Mouse (Mus musculus) hindbrain, embryonic 16.5 days (tissue): ENCODE results near the gene Aqp7. TPM values are rescaled to one million over a fixed set of nuclear protein-coding genes. Genes with fewer than 3 reads are reported as not detected.

Experiments used
- ATAC-seq: fragments of 200-750 bp; cut with Nextera tagmentation; 2 replicates; pipeline ENCODE4 v1.8.0; 2017; ENCODE audit warnings: moderate TSS enrichment, moderate library complexity
- H3K27ac ChIP-seq: fragments of 300-500 bp; sonication (generic); 2 replicates; pipeline ENCODE4 v1.5.1; 2014; ENCODE audit warnings: low read depth, mild to moderate bottlenecking, control low read depth, low read length, moderate library complexity
- H3K27me3 ChIP-seq: fragments of 300-500 bp; sonication (generic); replicated peaks from 2 replicates; pipeline ENCODE4 v1.6.1; 2014; ENCODE audit warnings: low read length; ENCODE audit not compliant: control insufficient read depth, insufficient read depth
- H3K36me3 ChIP-seq: fragments of 300-500 bp; sonication (generic); 2 replicates; pipeline ENCODE4 v1.6.1; 2014; ENCODE audit warnings: mild to moderate bottlenecking, low read length, moderate library complexity, mixed read lengths; ENCODE audit not compliant: control insufficient read depth, insufficient read depth
- H3K4me1 ChIP-seq: fragments of 300-500 bp; sonication (generic); 2 replicates; pipeline ENCODE4 v1.6.1; 2014; ENCODE audit warnings: low read depth, low read length; ENCODE audit not compliant: control insufficient read depth, insufficient read depth
- H3K4me2 ChIP-seq: fragments of 300-500 bp; sonication (generic); 2 replicates; pipeline ENCODE4 v1.6.1; 2014; ENCODE audit warnings: mild to moderate bottlenecking, low read length, control low read depth, moderate library complexity
- H3K4me3 ChIP-seq: fragments of 300-500 bp; sonication (generic); 2 replicates; pipeline ENCODE4 v1.5.1; 2014; ENCODE audit warnings: mild to moderate bottlenecking, low read length, control low read depth, moderate library complexity
- H3K9ac ChIP-seq: fragments of 300-500 bp; sonication (generic); 2 replicates; pipeline ENCODE4 v1.6.1; 2014; ENCODE audit warnings: low read depth, mild to moderate bottlenecking, control low read depth, low read length, moderate library complexity
- H3K9me3 ChIP-seq: fragments of 300-500 bp; sonication (generic); 2 replicates; pipeline ENCODE4 v1.6.1; 2014; ENCODE audit warnings: mild to moderate bottlenecking, low read length, moderate library complexity; ENCODE audit not compliant: control insufficient read depth
- WGBS: fragments of 180-500 bp; shearing (Covaris S2); extraction: QIAGEN DNeasy Blood & Tissue Kit; methylation state at CpG from one replicate; pipeline ENCODE4 v1.1.7; 2014; 5-methylcytosine and 5-hydroxymethylcytosine counted together
- polyA plus RNA-seq: library from polyadenylated mRNA; unstranded; fragments of >200 nt; fragmentation: Nextera tagmentation; extraction: Ambion mirVana; gene quantifications from 2 replicates; pipeline ENCODE4 v1.2.1, GENCODE M21; 2015

Aqp7 gene
- polyA plus RNA-seq, 1 experiment from 2014 or later = not detected

DNA sequence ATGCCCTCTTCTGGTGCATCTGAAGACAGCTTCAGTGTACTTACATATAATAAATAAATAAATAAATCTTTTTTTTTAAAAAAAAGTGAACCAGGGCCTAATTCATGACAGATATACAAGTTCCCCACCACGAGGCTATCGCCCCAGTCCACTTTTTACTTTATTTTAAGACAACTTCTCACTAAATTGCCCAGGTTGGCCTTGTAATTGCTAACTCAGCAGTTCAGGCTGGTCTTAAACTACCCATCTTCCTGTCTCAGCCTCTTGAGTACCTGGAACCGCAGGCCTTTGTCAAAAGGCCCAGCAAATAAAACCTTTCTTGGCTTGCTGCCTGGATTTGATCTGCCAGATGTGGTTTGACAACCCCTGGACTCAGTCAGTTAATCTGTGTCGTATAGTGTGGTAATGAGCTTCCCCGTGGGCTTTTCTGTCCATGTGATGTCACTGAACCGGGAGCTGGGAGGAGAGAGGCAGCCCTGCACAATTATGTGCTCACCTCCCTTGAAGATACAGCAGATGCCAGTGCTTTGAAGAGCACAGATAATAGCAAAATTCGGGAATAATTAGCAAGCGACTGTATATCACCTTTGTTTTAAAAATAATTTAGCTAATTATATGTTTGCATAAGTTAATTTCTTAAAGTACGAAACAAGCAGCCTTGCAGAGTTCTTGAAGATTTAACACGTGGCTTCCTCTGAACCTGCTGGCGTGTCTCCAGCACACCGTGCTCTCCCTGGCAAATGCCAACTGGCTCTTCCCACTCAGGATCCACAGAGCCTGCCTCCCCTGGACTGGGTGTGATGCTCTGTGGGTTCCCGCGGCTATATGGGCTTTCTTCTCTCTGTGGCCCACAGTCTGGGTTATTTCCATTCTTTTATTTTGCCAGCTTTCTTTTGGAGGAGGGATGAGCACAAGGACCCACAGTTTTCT lies 23.8 kb upstream of the Aqp7 start:
- Histone ChIP-seq H3K27ac (no peak overlapping the region), H3K9ac (no peak overlapping the region), H3K36me3 (no peaks in the 10 kb centered on the region), H3K4me1 (no peaks in the 10 kb centered on the region), H3K4me2 (no peak overlapping the region), H3K4me3 (no peak overlapping the region), H3K27me3 (no peaks in the 10 kb centered on the region), H3K9me3 (no peaks in the 10 kb centered on the region)
- 70% methylated on average over 14 of the region's 14 CpGs for WGBS
- no peak for ATAC-seq

DNA sequence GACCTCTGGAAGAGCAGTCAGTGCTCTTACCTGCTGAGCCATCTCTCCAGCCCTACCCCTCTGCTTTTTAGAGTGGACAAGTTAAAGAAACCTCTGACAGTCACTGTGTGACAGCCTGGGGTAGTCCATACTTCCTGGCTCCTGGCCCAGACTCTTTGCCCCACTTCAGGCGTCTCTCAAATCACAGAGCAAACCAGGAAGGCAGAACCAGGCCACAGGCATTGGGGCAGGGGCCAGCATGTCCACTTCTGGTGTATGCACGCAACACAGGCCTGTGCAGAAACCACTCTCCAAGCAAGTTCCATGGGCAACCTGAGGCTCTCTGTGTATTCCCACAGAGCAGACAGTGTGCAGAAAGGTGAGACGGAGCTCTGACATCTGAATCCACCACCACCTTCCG lies 17.3 kb upstream of the Aqp7 start:
- 87% methylated on average over 4 of the region's 4 CpGs for WGBS
- H3K9ac ChIP-seq = no peak overlapping the region
- no peak overlapping the region for H3K4me2 ChIP-seq
- H3K4me1 ChIP-seq = no peaks in the 10 kb centered on the region
- H3K36me3 ChIP-seq = no peaks in the 10 kb centered on the region
- H3K27me3 ChIP-seq = no peaks in the 10 kb centered on the region
- no peak overlapping the region for H3K27ac ChIP-seq
- no peaks in the 10 kb centered on the region for H3K9me3 ChIP-seq
- no peak overlapping the region for H3K4me3 ChIP-seq
- ATAC-seq = no peak

GRCm38 (mm10) chr4:41063894-41064673 lies 16.1 kb upstream of the Aqp7 start:
- no peak for ATAC-seq
- Histone ChIP-seq H3K4me2 (no peak overlapping the region), H3K27me3 (no peaks in the 10 kb centered on the region), H3K27ac (no peak overlapping the region), H3K4me3 (no peak overlapping the region), H3K4me1 (no peaks in the 10 kb centered on the region), H3K9ac (no peak overlapping the region), H3K36me3 (no peaks in the 10 kb centered on the region), H3K9me3 (no peaks in the 10 kb centered on the region)
- WGBS = 24% methylated on average over 16 of the region's 16 CpGs

DNA sequence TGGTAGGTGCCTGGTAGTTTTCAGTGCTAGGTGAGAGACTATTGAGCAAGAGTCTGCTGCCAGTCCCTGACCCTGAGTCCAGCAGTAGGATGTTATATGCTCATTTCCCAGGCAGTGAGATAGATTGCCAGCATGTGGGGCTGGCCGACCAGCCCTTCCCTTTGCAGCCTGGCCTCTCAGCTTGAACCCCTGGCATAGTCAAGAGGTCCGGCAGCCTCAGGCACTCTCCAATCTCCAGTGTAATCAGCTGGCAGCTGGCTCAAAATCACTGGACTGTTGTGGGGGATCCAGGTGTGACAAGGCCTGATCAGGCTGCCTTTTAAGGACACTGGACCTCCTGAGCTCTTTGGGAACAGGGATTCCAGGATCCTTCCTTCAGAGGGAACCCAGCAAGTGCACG lies 15.4 kb upstream of the Aqp7 start:
- H3K27ac ChIP-seq = no peak overlapping the region
- no peak overlapping the region for H3K4me2 ChIP-seq
- no peak overlapping the region for H3K9ac ChIP-seq
- H3K9me3 ChIP-seq = no peaks in the 10 kb centered on the region
- no peaks in the 10 kb centered on the region for H3K4me1 ChIP-seq
- ATAC-seq = no peak
- H3K4me3 ChIP-seq = no peak overlapping the region
- WGBS = 57% methylated on average over 3 of the region's 3 CpGs
- no peaks in the 10 kb centered on the region for H3K27me3 ChIP-seq
- H3K36me3 ChIP-seq = no peaks in the 10 kb centered on the region

GRCm38 (mm10) chr4:41057361-41057760 lies 9.4 kb upstream of the Aqp7 start:
- no peaks in the 10 kb centered on the region for H3K9me3 ChIP-seq
- no peak overlapping the region for H3K9ac ChIP-seq
- no peak overlapping the region for H3K4me2 ChIP-seq
- H3K4me3 ChIP-seq = no peak overlapping the region
- WGBS = 65% methylated on average over 9 of the region's 9 CpGs
- H3K27me3 ChIP-seq = no peaks in the 10 kb centered on the region
- no peaks in the 10 kb centered on the region for H3K4me1 ChIP-seq
- no peaks in the 10 kb centered on the region for H3K36me3 ChIP-seq
- no peak overlapping the region for H3K27ac ChIP-seq
- ATAC-seq = no peak

- WGBS = 60% methylated on average over 7 of the region's 7 CpGs
- H3K9ac ChIP-seq = no peak overlapping the region
- H3K9me3 ChIP-seq = no peaks in the 10 kb centered on the region
- H3K4me2 ChIP-seq = no peak overlapping the region
- H3K4me3 ChIP-seq = no peak overlapping the region
- ATAC-seq = no peak
- H3K27me3 ChIP-seq = no peaks in the 10 kb centered on the region
- no peaks in the 10 kb centered on the region for H3K36me3 ChIP-seq
- no peaks in the 10 kb centered on the region for H3K4me1 ChIP-seq
- H3K27ac ChIP-seq = no peak overlapping the region
Observed at GRCm38 (mm10) chr4:41056742-41057332, 8.9 kb upstream of the Aqp7 start.

DNA sequence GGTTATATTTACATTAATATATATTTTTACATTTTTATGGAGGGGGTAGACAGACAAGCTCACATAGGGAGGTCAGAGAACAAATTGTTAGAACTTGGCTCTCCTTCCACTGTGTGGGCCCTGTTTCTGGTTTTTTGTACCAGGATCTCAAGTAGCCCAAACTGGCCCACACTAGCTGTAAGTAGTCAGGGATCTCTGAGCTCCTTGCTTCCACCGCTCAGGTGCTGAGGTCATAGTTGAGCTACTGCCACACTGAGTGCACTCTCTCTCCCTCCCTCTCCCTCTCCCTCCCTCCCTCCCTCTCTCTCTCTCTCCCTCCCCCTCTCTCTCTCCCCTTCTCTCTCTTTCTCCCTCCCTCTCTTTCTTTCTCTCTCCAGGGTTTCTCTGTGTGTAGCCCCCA lies 8.3 kb upstream of the Aqp7 start:
- Histone ChIP-seq H3K4me2 (no peak overlapping the region), H3K36me3 (no peaks in the 10 kb centered on the region), H3K27ac (no peak overlapping the region), H3K4me1 (no peaks in the 10 kb centered on the region), H3K9me3 (no peaks in the 10 kb centered on the region), H3K9ac (no peak overlapping the region), H3K27me3 (no peaks in the 10 kb centered on the region), H3K4me3 (no peak overlapping the region)
- no peak for ATAC-seq
- WGBS = 43% methylated on average over 1 of the region's 1 CpGs

DNA sequence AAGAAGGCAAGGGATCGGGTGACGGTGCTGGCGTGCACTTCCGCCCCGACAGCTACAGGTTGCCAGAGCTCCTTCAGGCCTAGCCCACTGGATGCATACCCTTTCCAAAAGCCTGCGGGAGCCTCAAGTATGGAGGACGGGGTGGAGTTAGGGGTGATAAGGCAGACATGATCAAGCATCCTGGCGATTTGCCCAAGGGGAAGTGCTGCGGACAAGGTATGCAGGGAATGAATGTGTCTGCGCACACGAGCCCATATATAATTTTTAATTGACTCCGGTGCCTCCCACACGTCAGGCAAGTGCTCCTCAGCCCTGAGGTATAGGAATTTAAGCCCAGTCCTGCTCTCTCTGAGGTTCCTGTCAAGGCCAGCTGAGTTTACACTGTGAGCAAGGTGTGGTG lies 7.2 kb upstream of the Aqp7 start:
- no peak overlapping the region for H3K27ac ChIP-seq
- no peak overlapping the region for H3K9ac ChIP-seq
- 77% methylated on average over 13 of the region's 13 CpGs for WGBS
- H3K36me3 ChIP-seq = no peaks in the 10 kb centered on the region
- no peak overlapping the region for H3K4me2 ChIP-seq
- H3K9me3 ChIP-seq = no peaks in the 10 kb centered on the region
- H3K4me1 ChIP-seq = peaks cover 3% of the 10 kb centered on the region
- no peaks in the 10 kb centered on the region for H3K27me3 ChIP-seq
- H3K4me3 ChIP-seq = no peak overlapping the region
- no peak for ATAC-seq

DNA sequence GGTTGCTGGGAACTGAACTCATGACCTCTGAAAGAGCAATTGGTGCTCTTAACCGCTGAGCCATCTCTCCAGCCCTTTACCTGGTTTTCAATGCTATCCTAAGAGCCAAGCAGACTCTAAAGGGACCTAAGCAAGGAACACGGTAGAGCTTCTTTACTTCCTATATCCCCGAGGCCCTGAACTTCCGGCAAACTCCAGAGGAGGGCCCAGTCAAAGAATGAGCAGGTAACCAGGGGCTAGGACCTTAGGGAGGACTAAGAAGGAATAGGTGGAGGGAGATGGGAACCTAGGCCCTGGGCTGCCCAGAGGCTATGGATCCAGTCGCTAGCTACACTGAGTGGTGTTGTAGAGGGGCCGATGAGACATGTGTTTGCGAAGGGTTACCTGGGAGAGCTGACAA lies 3.8 kb upstream of the Aqp7 start:
- Histone ChIP-seq H3K4me3 (no peak overlapping the region), H3K27ac (no peak overlapping the region), H3K36me3 (no peaks in the 10 kb centered on the region), H3K9me3 (no peaks in the 10 kb centered on the region), H3K27me3 (no peaks in the 10 kb centered on the region), H3K9ac (no peak overlapping the region), H3K4me1 (peaks cover 3% of the 10 kb centered on the region), H3K4me2 (no peak overlapping the region)
- 75% methylated on average over 7 of the region's 7 CpGs for WGBS
- ATAC-seq = no peak
